Mouse (Mus musculus) ovary, adult 18-20 months (tissue): ENCODE measurements around the gene Slc35e2.
"Not testable (repeated sequence)": the region's sequence is repeated elsewhere in the genome, so short reads cannot be mapped to it uniquely, and the experiment has no call there.

Experiments
- DNase-seq: peaks from one replicate; pipeline ENCODE4 v3.0.0; 2022; ENCODE audit warnings: low spot score, mixed read lengths

Gene Slc35e2

GRCm38 (mm10) chr4:155630267-155630666 is 29.1 kb downstream of the Slc35e2 start:
- DNase-seq: no peak

- DNase-seq: no peak
Observed at GRCm38 (mm10) chr4:155635766-155636499, 34.7 kb downstream of the Slc35e2 start.

GRCm38 (mm10) chr4:155643531-155643930 is 42.3 kb downstream of the Slc35e2 start:
- no peak for DNase-seq

- DNase-seq: not testable (repeated sequence)
Observed at GRCm38 (mm10) chr4:155645308-155645707, 44.1 kb downstream of the Slc35e2 start, which contains the start of gene Gm10563. Gene Gm10563, minus strand, starts transcription at chr4:155645408.

- no peak for DNase-seq
Observed at GRCm38 (mm10) chr4:155645721-155646120, 44.5 kb downstream of the Slc35e2 start.

- no peak for DNase-seq
Observed at GRCm38 (mm10) chr4:155649355-155649754, 48.1 kb downstream of the Slc35e2 start.

GRCm38 (mm10) chr4:155651553-155652269 is 50.5 kb downstream of the Slc35e2 start:
- peak; percentile 74 for DNase-seq

GRCm38 (mm10) chr4:155652283-155653085 is 51.3 kb downstream of the Slc35e2 start:
- DNase-seq: no peak

GRCm38 (mm10) chr4:155653086-155653450 is 51.9 kb downstream of the Slc35e2 start, which contains the start of gene Mmp23:
Gene Mmp23, minus strand, starts transcription at chr4:155653384.
- DNase-seq: no peak

- DNase-seq: no peak
Observed at GRCm38 (mm10) chr4:155653451-155654182, 52.4 kb downstream of the Slc35e2 start.

GRCm38 (mm10) chr4:155654183-155654455 is 52.9 kb downstream of the Slc35e2 start:
- no peak for DNase-seq

GRCm38 (mm10) chr4:155654456-155655298 is 53.5 kb downstream of the Slc35e2 start:
- no peak for DNase-seq

- DNase-seq: no peak
Observed at GRCm38 (mm10) chr4:155656214-155656751, 55.1 kb downstream of the Slc35e2 start.

- no peak for DNase-seq
Observed at GRCm38 (mm10) chr4:155658961-155659360, 57.7 kb downstream of the Slc35e2 start.

- DNase-seq: no peak
Observed at GRCm38 (mm10) chr4:155660641-155661040, 59.4 kb downstream of the Slc35e2 start.

GRCm38 (mm10) chr4:155666903-155667302 is 65.7 kb downstream of the Slc35e2 start:
- no peak for DNase-seq

- peak; percentile 92 for DNase-seq
Observed at GRCm38 (mm10) chr4:155668689-155669597, 67.7 kb downstream of the Slc35e2 start, which contains the start of gene Mib2. Gene Mib2, minus strand, starts transcription at chr4:155669198.

- no peak for DNase-seq
Observed at GRCm38 (mm10) chr4:155669598-155670075, 68.4 kb downstream of the Slc35e2 start.

- DNase-seq: not testable (repeated sequence)
Observed at GRCm38 (mm10) chr4:155670236-155670635, 69.0 kb downstream of the Slc35e2 start.
